In genomic region chrX:130188449-130188848, GRCm38 (mm10) we compare ENCODE assay signal across 20 mouse cellular contexts.
DNase-seq lines count a peak whose midpoint lies in the region; ATAC-seq lines count a peak whose summit lies in the region.
"Had no signal": no experiment of that assay in that cellular context is flagged by ENCODE, and none has a peak within 500 bp of the region (broad histone marks: within the 10 kb centered on the region; RNA-seq: fewer than 3 reads in every experiment).

No protein-coding gene starts in this region.

- no peak overlapping the region for H3K4me2 ChIP-seq in forebrain, embryonic 15.5 days (replicated peaks)
- H3K4me2 ChIP-seq: embryonic facial prominence, embryonic 12.5 days; forebrain, embryonic 12.5 days had no signal

- 0 out of 2 replicates have a peak overlapping the region, but pooled peaks have one; percentile 19 for H3K27ac ChIP-seq in forebrain, embryonic 15.5 days (replicated peaks)
- no peak overlapping the region for H3K27ac ChIP-seq in forebrain, embryonic 10.5 days
- H3K27ac ChIP-seq in hindbrain, embryonic 10.5 days = no peak overlapping the region
- H3K27ac ChIP-seq: embryonic facial prominence, embryonic 10.5 days; embryonic facial prominence, embryonic 12.5 days; forebrain, embryonic 12.5 days had no signal

- H3K36me3 ChIP-seq in forebrain, embryonic 15.5 days = no peaks in the 10 kb centered on the region
- no peaks in the 10 kb centered on the region for H3K36me3 ChIP-seq in forebrain, embryonic 10.5 days (replicated peaks)
- H3K36me3 ChIP-seq in hindbrain, embryonic 10.5 days = no peaks in the 10 kb centered on the region
- H3K36me3 ChIP-seq: embryonic facial prominence, embryonic 10.5 days; embryonic facial prominence, embryonic 12.5 days; forebrain, embryonic 12.5 days; G1E had no signal

- ATAC-seq in forebrain, embryonic 15.5 days (replicated peaks) = no peak
- 0 out of 2 replicates have a peak, but pooled peaks have one; percentile 29 for ATAC-seq in common myeloid progenitor, adult 5-6 weeks (replicated peaks; ENCODE audit: low read depth, poor library complexity, severe bottlenecking)
- ATAC-seq: forebrain, postnatal 0 days had no signal

- WGBS in forebrain, embryonic 15.5 days = 61% methylated on average over 2 of the region's 2 CpGs
- WGBS in forebrain, embryonic 10.5 days = 52% methylated on average over 2 of the region's 2 CpGs
- 64% methylated on average over 2 of the region's 2 CpGs for WGBS in hindbrain, embryonic 10.5 days

- H3K27me3 ChIP-seq in forebrain, embryonic 15.5 days = no peaks in the 10 kb centered on the region
- H3K27me3 ChIP-seq in forebrain, embryonic 10.5 days (ENCODE audit: poor library complexity, severe bottlenecking) = no peaks in the 10 kb centered on the region
- H3K27me3 ChIP-seq in hindbrain, embryonic 10.5 days (ENCODE audit: insufficient read depth, poor library complexity, severe bottlenecking) = no peaks in the 10 kb centered on the region
- H3K27me3 ChIP-seq: CH12.LX; embryonic facial prominence, embryonic 12.5 days; forebrain, embryonic 12.5 days had no signal

- no peak overlapping the region for H3K9ac ChIP-seq in forebrain, embryonic 15.5 days (replicated peaks)
- H3K9ac ChIP-seq: embryonic facial prominence, embryonic 12.5 days; forebrain, embryonic 12.5 days; forebrain, postnatal 0 days had no signal

- H3K4me1 ChIP-seq in forebrain, embryonic 15.5 days = no peaks in the 10 kb centered on the region
- no peaks in the 10 kb centered on the region; the same call in 1 of the 2 replicates for H3K4me1 ChIP-seq in forebrain, embryonic 10.5 days
- no peaks in the 10 kb centered on the region for H3K4me1 ChIP-seq in hindbrain, embryonic 10.5 days (replicated peaks)
- H3K4me1 ChIP-seq: embryonic facial prominence, embryonic 10.5 days; embryonic facial prominence, embryonic 12.5 days; forebrain, embryonic 12.5 days had no signal

- no peaks in the 10 kb centered on the region for H3K9me3 ChIP-seq in forebrain, embryonic 15.5 days
- H3K9me3 ChIP-seq in forebrain, embryonic 10.5 days = no peaks in the 10 kb centered on the region
- no peaks in the 10 kb centered on the region for H3K9me3 ChIP-seq in hindbrain, embryonic 10.5 days
- H3K9me3 ChIP-seq: embryonic facial prominence, embryonic 10.5 days; embryonic facial prominence, embryonic 12.5 days; forebrain, embryonic 12.5 days; G1E had no signal

- H3K4me3 ChIP-seq in forebrain, embryonic 15.5 days = no peak overlapping the region
- no peak overlapping the region for H3K4me3 ChIP-seq in forebrain, embryonic 10.5 days
- H3K4me3 ChIP-seq in hindbrain, embryonic 10.5 days = no peak overlapping the region
- H3K4me3 ChIP-seq: embryonic facial prominence, embryonic 10.5 days; embryonic facial prominence, embryonic 12.5 days; forebrain, embryonic 12.5 days had no signal

- no peak for DNase-seq in forebrain, embryonic 10.5 days (ENCODE audit: extremely low spot score, low spot score)
- no peak for DNase-seq in hindbrain, embryonic 10.5 days (ENCODE audit: low spot score)
- no peak for DNase-seq in lung, postnatal 14 days
- DNase-seq: adrenal gland, adult 2 months; adrenal gland, postnatal 10 days; adrenal gland, postnatal 25 days; B cell, adult 2 months; cerebellum, adult 11-12 months; cerebellum, adult 2 months; cerebellum, adult 9-10 months; cerebellum, postnatal 10 days; cerebellum, postnatal 25 days; forebrain, postnatal 0 days had no signal
